In the genomic region with DNA sequence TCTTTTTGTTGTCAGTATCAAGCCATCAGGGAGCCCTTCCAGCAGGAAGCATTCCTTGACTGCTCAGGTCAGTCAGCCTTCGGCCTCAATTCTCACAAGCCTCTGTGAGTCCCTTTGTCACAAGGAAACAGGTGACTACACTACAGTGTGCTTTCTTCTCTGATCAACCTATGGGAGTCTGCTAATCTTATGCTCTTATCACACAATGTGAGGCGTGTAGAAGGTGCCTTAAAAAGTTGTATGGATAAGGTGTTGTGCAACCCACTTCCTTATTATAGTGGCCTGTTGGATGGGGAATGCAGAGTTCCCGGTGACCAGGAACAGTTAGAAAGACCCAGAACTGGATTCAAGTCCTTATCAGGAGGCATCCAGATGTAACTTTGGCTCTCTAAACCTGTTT, we compare ENCODE assay signal across 22 mouse cellular contexts.
"Had no signal": no experiment of that assay in that cellular context is flagged by ENCODE, and none has a peak within 500 bp of the region (broad histone marks: within the 10 kb centered on the region; RNA-seq: fewer than 3 reads in every experiment).

No protein-coding gene starts in this region.

- H3K9ac ChIP-seq: kidney, embryonic 15.5 days; limb, embryonic 13.5 days; liver, embryonic 12.5 days; liver, embryonic 15.5 days; lung, embryonic 15.5 days had no signal

- ATAC-seq: liver, embryonic 12.5 days had no signal

- H3K36me3 ChIP-seq: kidney, embryonic 15.5 days; limb, embryonic 13.5 days; liver, embryonic 12.5 days; liver, embryonic 15.5 days; lung, embryonic 15.5 days had no signal

- H3K4me2 ChIP-seq: kidney, embryonic 15.5 days; limb, embryonic 13.5 days; liver, embryonic 12.5 days; liver, embryonic 15.5 days; lung, embryonic 15.5 days; midbrain, embryonic 11.5 days had no signal

- H3K4me1 ChIP-seq: liver, embryonic 12.5 days; liver, embryonic 15.5 days; lung, embryonic 15.5 days had no signal

- H3K4me3 ChIP-seq: kidney, embryonic 15.5 days; left cerebral cortex, adult 2 months; limb, embryonic 13.5 days; liver, embryonic 12.5 days; liver, embryonic 15.5 days; lung, embryonic 15.5 days; myocyte had no signal

- H3K27me3 ChIP-seq: kidney, embryonic 15.5 days; limb, embryonic 13.5 days; liver, embryonic 12.5 days; liver, embryonic 15.5 days; lung, embryonic 15.5 days had no signal

- DNase-seq: kidney, adult 11 months; kidney, adult 8-10 months; kidney, postnatal 10 days; kidney, postnatal 36 days; layer of hippocampus, postnatal 36 days; left cerebral cortex, postnatal 4 days; liver; lung, adult 18-20 months; lung, postnatal 10 days; lung, postnatal 4 days; right cerebral cortex, adult 18-20 months; right cerebral cortex, postnatal 14 days; right cerebral cortex, postnatal 4 days; thymus, postnatal 36 days had no signal

- H3K27ac ChIP-seq: kidney, embryonic 15.5 days; left cerebral cortex, adult 2 months; limb, embryonic 13.5 days; liver, embryonic 12.5 days; liver, embryonic 15.5 days; lung, embryonic 15.5 days had no signal

- H3K9me3 ChIP-seq: kidney, embryonic 15.5 days; limb, embryonic 13.5 days; liver, embryonic 12.5 days; liver, embryonic 15.5 days; lung, embryonic 15.5 days had no signal
